Mouse (Mus musculus): ENCODE data around the gene Dync1i2. TPM values are rescaled to one million over a fixed set of nuclear protein-coding genes. Genes with fewer than 3 reads are reported as not detected.
A peak's percentile ranks its signal among the peaks of the same experiment; 100 is the strongest.

The Dync1i2 gene
- 129 and 130 TPM in 2 replicates for polyA plus RNA-seq (2012; rRNA removed)

DNA sequence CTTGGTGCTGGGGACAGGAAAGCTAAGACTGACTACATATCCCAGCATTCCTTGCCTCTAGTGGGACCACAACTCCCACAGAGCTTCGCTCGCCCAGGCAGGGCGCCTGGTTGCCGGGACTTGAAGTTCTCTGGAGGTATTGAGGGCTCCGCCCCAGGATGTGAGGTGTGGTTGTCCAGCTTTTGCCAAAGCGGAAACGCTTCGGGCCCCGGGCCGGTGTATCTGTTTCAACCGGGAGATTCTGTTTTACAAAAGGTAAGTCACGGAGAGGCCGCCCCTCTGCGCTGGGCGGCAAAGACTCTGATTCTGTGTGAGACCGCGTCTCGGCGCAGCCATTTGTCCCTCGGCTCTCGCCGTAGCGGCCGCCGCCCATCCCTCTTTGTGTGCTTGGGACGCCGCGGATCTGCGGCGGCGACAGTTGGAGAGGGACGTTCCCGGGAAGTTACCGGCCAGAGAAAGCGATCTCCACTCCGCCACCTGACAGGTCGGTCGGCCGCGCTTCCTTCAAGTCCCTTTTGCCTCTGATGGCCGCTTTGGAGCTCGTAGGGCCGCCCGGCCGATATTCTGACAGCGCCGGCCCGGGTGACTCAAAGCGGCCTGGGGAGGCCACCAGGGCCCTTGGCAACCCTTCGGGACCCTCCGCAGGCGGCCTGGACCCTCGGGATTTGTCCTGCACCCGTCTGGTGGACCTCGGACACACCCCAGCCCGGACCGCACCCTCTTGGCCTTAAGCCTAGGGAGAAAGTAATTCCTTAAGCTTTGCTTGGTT, at the start of gene Dync1i2:
Gene Dync1i2, plus strand, starts transcription at position 116 of the 769 bp plus-strand sequence.
- peaks cover 3% of the 10 kb centered on the region; the same call in 1 of the 2 replicates for H3K4me1 ChIP-seq (ENCODE audit: control insufficient read depth, insufficient read depth, low read length)
- TF ChIP-seq POLR2A (IDR thresholded peaks at IDR 0.05; ENCODE audit: borderline replicate concordance, insufficient read depth, low read length) (peak; percentile 56; the same call in 1 of the 2 replicates), CTCF (IDR thresholded peaks at IDR 0.05; ENCODE audit: borderline replicate concordance, insufficient read depth, low read depth, low read length) (no peak)
- no peaks in the 10 kb centered on the region for H3K27me3 ChIP-seq (ENCODE audit: control insufficient read depth, insufficient read depth, low read length)
- peak within 1 kb of the TSS; percentile 82 for H3K4me3 ChIP-seq (replicated peaks; ENCODE audit: insufficient read depth, low read depth, low read length)
- DNase-seq = peak; percentile 94 to 97
- under 1% methylated on average over 57 of the region's 57 CpGs for WGBS
- H3K27ac ChIP-seq (ENCODE audit: insufficient read depth, low read length) = peak within 1 kb of the TSS; percentile 20; the same call in 1 of the 2 replicates

DNA sequence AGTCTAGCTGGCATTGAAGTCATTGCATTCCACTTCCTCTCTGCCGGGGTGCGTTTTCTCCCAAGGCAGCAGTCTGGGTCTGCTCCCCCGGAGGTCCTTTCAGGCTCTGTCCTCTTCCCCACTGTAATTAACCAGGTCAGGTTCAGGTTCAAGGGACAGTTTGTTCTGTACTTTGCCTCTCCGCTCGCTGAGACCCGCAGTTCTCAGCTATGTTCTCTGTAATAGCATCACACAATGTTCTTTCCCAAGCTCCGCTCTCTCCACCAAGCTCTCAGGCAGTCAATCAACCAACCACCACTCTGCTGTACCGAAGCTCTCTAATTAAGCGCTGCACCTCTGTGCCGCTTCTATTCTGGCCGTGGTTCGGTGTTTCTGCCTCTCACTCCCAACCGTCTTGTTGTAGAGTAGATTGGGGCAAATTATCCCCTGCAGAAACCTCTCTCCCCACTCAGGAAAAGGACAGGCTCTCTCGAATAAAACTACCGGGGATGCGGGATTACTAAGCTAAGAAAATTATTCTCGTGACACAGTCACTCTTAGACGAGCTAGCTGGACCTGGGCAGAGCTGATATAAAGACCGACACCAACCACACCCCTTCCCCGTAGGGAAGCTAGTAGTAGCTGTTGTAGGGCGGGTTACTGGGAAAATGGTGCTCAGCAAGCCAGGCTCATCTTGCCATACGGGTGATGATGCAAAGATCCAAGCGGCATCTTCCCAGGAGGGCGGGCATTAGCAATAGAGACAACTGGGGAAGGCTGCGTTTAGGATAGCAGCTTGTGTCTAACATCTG, 48.5 kb upstream of the Dync1i2 start:
- H3K27me3 ChIP-seq (ENCODE audit: control insufficient read depth, insufficient read depth, low read length) = no peaks in the 10 kb centered on the region
- no peak overlapping the region for H3K4me3 ChIP-seq (replicated peaks; ENCODE audit: insufficient read depth, low read depth, low read length)
- TF ChIP-seq CTCF (IDR thresholded peaks at IDR 0.05; ENCODE audit: borderline replicate concordance, insufficient read depth, low read depth, low read length) (no peak), POLR2A (IDR thresholded peaks at IDR 0.05; ENCODE audit: borderline replicate concordance, insufficient read depth, low read length) (no peak)
- DNase-seq = no peak
- no peak overlapping the region for H3K27ac ChIP-seq (ENCODE audit: insufficient read depth, low read length)
- no peaks in the 10 kb centered on the region for H3K4me1 ChIP-seq (ENCODE audit: control insufficient read depth, insufficient read depth, low read length)
- WGBS = 83% methylated on average over 25 of the region's 25 CpGs

DNA sequence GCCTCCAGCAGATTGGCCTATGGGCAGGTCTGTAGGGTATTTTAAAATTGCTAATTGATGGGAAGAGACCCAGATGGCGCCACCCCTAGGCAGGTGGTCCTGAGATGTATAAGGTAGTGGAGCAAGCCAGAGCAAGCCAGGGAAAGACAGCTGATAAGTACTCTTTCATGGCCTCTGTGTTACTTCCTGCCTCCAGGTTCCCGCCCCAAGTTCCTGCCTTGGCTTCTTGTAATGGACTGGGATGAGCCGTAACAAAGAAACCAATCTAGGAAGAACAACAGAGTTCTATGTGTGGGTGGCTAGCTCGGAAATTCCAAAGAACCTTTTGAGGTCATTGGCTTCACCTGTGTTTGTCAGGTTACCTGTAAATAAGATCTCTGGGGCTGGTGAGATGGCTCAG, 44.3 kb upstream of the Dync1i2 start:
- Histone ChIP-seq H3K4me3 (replicated peaks; ENCODE audit: insufficient read depth, low read depth, low read length) (no peak overlapping the region), H3K4me1 (ENCODE audit: control insufficient read depth, insufficient read depth, low read length) (no peaks in the 10 kb centered on the region), H3K27me3 (ENCODE audit: control insufficient read depth, insufficient read depth, low read length) (no peaks in the 10 kb centered on the region), H3K27ac (ENCODE audit: insufficient read depth, low read length) (no peak overlapping the region)
- 87% methylated on average over 4 of the region's 4 CpGs for WGBS
- TF ChIP-seq POLR2A (IDR thresholded peaks at IDR 0.05; ENCODE audit: borderline replicate concordance, insufficient read depth, low read length) = no peak
- no peak for TF ChIP-seq CTCF (IDR thresholded peaks at IDR 0.05; ENCODE audit: borderline replicate concordance, insufficient read depth, low read depth, low read length)
- no peak for DNase-seq

DNA sequence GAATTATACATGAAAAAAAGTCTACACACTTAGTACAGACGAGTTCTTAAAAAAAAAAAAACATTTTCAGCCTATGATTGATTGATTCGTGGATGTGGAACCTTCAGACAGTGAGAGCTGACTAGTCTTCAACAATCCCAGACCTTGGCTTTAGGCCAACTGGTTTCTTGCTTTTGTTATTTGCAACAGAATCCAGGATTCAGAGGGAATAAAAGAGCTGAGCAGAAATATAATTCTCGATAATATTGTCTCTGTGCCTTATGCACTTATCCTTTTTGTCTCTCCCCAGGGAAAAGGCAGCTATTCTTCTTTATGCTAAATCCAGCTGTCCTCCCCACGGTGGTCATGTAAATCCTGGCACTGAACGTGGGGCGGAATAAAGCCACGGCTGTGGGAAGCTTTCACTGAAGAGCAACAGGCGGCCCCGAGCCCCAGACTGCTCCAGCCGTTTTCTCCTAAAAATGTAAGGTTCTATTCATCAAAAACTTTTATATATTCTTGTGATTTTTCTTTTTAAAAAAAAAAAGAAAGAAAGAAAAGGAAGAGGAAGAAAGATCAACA, 43.0 kb upstream of the Dync1i2 start:
- Histone ChIP-seq H3K4me3 (replicated peaks; ENCODE audit: insufficient read depth, low read depth, low read length) (no peak overlapping the region), H3K4me1 (ENCODE audit: control insufficient read depth, insufficient read depth, low read length) (no peaks in the 10 kb centered on the region), H3K27me3 (ENCODE audit: control insufficient read depth, insufficient read depth, low read length) (no peaks in the 10 kb centered on the region), H3K27ac (ENCODE audit: insufficient read depth, low read length) (no peak overlapping the region)
- 13% methylated on average over 10 of the region's 10 CpGs for WGBS
- TF ChIP-seq POLR2A (IDR thresholded peaks at IDR 0.05; ENCODE audit: borderline replicate concordance, insufficient read depth, low read length) (no peak), CTCF (IDR thresholded peaks at IDR 0.05; ENCODE audit: borderline replicate concordance, insufficient read depth, low read depth, low read length) (no peak)
- DNase-seq = no peak

- WGBS = 66% methylated on average over 3 of the region's 3 CpGs
- Histone ChIP-seq H3K27ac (ENCODE audit: insufficient read depth, low read length) (no peak overlapping the region), H3K27me3 (ENCODE audit: control insufficient read depth, insufficient read depth, low read length) (no peaks in the 10 kb centered on the region), H3K4me1 (ENCODE audit: control insufficient read depth, insufficient read depth, low read length) (no peaks in the 10 kb centered on the region), H3K4me3 (replicated peaks; ENCODE audit: insufficient read depth, low read depth, low read length) (no peak overlapping the region)
- TF ChIP-seq CTCF (IDR thresholded peaks at IDR 0.05; ENCODE audit: borderline replicate concordance, insufficient read depth, low read depth, low read length) = no peak
- TF ChIP-seq POLR2A (IDR thresholded peaks at IDR 0.05; ENCODE audit: borderline replicate concordance, insufficient read depth, low read length) = no peak
- DNase-seq = no peak
These were observed 38.5 kb upstream of the Dync1i2 start for GRCm38 (mm10) chr2:71173031-71173430.

GRCm38 (mm10) chr2:71176329-71177249, 34.9 kb upstream of the Dync1i2 start:
- Histone ChIP-seq H3K4me3 (replicated peaks; ENCODE audit: insufficient read depth, low read depth, low read length) (no peak overlapping the region), H3K27ac (ENCODE audit: insufficient read depth, low read length) (no peak overlapping the region), H3K27me3 (ENCODE audit: control insufficient read depth, insufficient read depth, low read length) (no peaks in the 10 kb centered on the region), H3K4me1 (ENCODE audit: control insufficient read depth, insufficient read depth, low read length) (no peaks in the 10 kb centered on the region)
- 55% methylated on average over 9 of the region's 9 CpGs for WGBS
- TF ChIP-seq CTCF (IDR thresholded peaks at IDR 0.05; ENCODE audit: borderline replicate concordance, insufficient read depth, low read depth, low read length) = no peak
- no peak for TF ChIP-seq POLR2A (IDR thresholded peaks at IDR 0.05; ENCODE audit: borderline replicate concordance, insufficient read depth, low read length)
- no peak for DNase-seq

DNA sequence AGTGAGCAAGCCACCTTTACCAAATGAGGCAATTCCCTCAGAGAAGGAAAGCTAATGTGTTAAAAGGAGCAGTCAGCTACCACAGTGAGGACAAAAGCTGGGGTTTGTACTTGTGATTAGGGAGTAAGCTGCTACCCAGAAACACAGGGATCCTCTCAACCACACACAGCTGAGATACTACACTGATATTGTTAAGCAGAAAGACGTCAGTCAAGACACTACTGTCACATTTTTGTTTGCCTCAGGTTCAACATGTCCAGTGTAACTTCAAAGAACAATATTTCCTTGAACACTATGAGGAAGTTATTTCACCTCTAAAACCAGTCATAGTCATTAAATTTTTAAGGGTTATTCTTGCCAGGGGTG, 34.3 kb upstream of the Dync1i2 start:
- H3K27me3 ChIP-seq (ENCODE audit: control insufficient read depth, insufficient read depth, low read length) = no peaks in the 10 kb centered on the region
- no peak overlapping the region for H3K4me3 ChIP-seq (replicated peaks; ENCODE audit: insufficient read depth, low read depth, low read length)
- 83% methylated on average over 1 of the region's 1 CpGs for WGBS
- no peak for DNase-seq
- H3K27ac ChIP-seq (ENCODE audit: insufficient read depth, low read length) = no peak overlapping the region
- no peak for TF ChIP-seq CTCF (IDR thresholded peaks at IDR 0.05; ENCODE audit: borderline replicate concordance, insufficient read depth, low read depth, low read length)
- H3K4me1 ChIP-seq (ENCODE audit: control insufficient read depth, insufficient read depth, low read length) = no peaks in the 10 kb centered on the region
